Mouse (Mus musculus): ENCODE measurements at regions not wholly inside any gene's neighbourhood (a gene's known extent, or its start where the extent isn't known, plus 50 kb on each side); places are given as distances from the start of the nearest gene placed in this dataset.

GRCm38 (mm10) chr9:46645469-46645884 lies 325.7 kb upstream of the 4931429L15Rik start:
- H3K27me3 ChIP-seq (ENCODE audit: control insufficient read depth, insufficient read depth, low read length) = no peaks in the 10 kb centered on the region
- 52% methylated on average over 7 of the region's 7 CpGs for WGBS
- H3K27ac ChIP-seq (ENCODE audit: insufficient read depth, low read length) = no peak overlapping the region
- DNase-seq = no peak
- no peak for TF ChIP-seq CTCF (IDR thresholded peaks at IDR 0.05; ENCODE audit: borderline replicate concordance, insufficient read depth, low read depth, low read length)
- no peak for TF ChIP-seq POLR2A (IDR thresholded peaks at IDR 0.05; ENCODE audit: borderline replicate concordance, insufficient read depth, low read length)
- H3K4me3 ChIP-seq (replicated peaks; ENCODE audit: insufficient read depth, low read depth, low read length) = no peak overlapping the region
- no peaks in the 10 kb centered on the region; the same call in 1 of the 2 replicates for H3K4me1 ChIP-seq (ENCODE audit: control insufficient read depth, insufficient read depth, low read length)

GRCm38 (mm10) chr9:46643551-46643950 lies 323.8 kb upstream of the 4931429L15Rik start:
- 78% methylated on average over 3 of the region's 3 CpGs for WGBS
- Histone ChIP-seq H3K27ac (ENCODE audit: insufficient read depth, low read length) (no peak overlapping the region), H3K27me3 (ENCODE audit: control insufficient read depth, insufficient read depth, low read length) (no peaks in the 10 kb centered on the region), H3K4me3 (replicated peaks; ENCODE audit: insufficient read depth, low read depth, low read length) (no peak overlapping the region), H3K4me1 (ENCODE audit: control insufficient read depth, insufficient read depth, low read length) (no peaks in the 10 kb centered on the region; the same call in 1 of the 2 replicates)
- no peak for DNase-seq
- TF ChIP-seq CTCF (IDR thresholded peaks at IDR 0.05; ENCODE audit: borderline replicate concordance, insufficient read depth, low read depth, low read length) (no peak), POLR2A (IDR thresholded peaks at IDR 0.05; ENCODE audit: borderline replicate concordance, insufficient read depth, low read length) (no peak)

GRCm38 (mm10) chr9:46642696-46643095 lies 322.9 kb upstream of the 4931429L15Rik start:
- 58% methylated on average over 9 of the region's 9 CpGs for WGBS
- Histone ChIP-seq H3K4me3 (replicated peaks; ENCODE audit: insufficient read depth, low read depth, low read length) (no peak overlapping the region), H3K4me1 (ENCODE audit: control insufficient read depth, insufficient read depth, low read length) (no peaks in the 10 kb centered on the region; the same call in none of the 2 replicates), H3K27me3 (ENCODE audit: control insufficient read depth, insufficient read depth, low read length) (no peaks in the 10 kb centered on the region), H3K27ac (ENCODE audit: insufficient read depth, low read length) (no peak overlapping the region)
- no peak for TF ChIP-seq POLR2A (IDR thresholded peaks at IDR 0.05; ENCODE audit: borderline replicate concordance, insufficient read depth, low read length)
- TF ChIP-seq CTCF (IDR thresholded peaks at IDR 0.05; ENCODE audit: borderline replicate concordance, insufficient read depth, low read depth, low read length) = no peak
- no peak for DNase-seq

GRCm38 (mm10) chr9:46636261-46637010 lies 316.6 kb upstream of the 4931429L15Rik start:
- Histone ChIP-seq H3K27me3 (ENCODE audit: control insufficient read depth, insufficient read depth, low read length) (no peaks in the 10 kb centered on the region), H3K27ac (ENCODE audit: insufficient read depth, low read length) (peak overlapping the region; percentile 23), H3K4me3 (replicated peaks; ENCODE audit: insufficient read depth, low read depth, low read length) (no peak overlapping the region), H3K4me1 (ENCODE audit: control insufficient read depth, insufficient read depth, low read length) (peaks cover 24% of the 10 kb centered on the region)
- DNase-seq = peak; percentile 79 to 85
- TF ChIP-seq CTCF (IDR thresholded peaks at IDR 0.05; ENCODE audit: borderline replicate concordance, insufficient read depth, low read depth, low read length) (no peak), POLR2A (IDR thresholded peaks at IDR 0.05; ENCODE audit: borderline replicate concordance, insufficient read depth, low read length) (no peak)
- WGBS = 19% methylated on average over 8 of the region's 8 CpGs

- 98% methylated on average over 4 of the region's 4 CpGs for WGBS
- Histone ChIP-seq H3K4me3 (replicated peaks; ENCODE audit: insufficient read depth, low read depth, low read length) (no peak overlapping the region), H3K27me3 (ENCODE audit: control insufficient read depth, insufficient read depth, low read length) (no peaks in the 10 kb centered on the region), H3K27ac (ENCODE audit: insufficient read depth, low read length) (no peak overlapping the region), H3K4me1 (ENCODE audit: control insufficient read depth, insufficient read depth, low read length) (peaks cover 24% of the 10 kb centered on the region)
- DNase-seq = no peak
- no peak for TF ChIP-seq POLR2A (IDR thresholded peaks at IDR 0.05; ENCODE audit: borderline replicate concordance, insufficient read depth, low read length)
- TF ChIP-seq CTCF (IDR thresholded peaks at IDR 0.05; ENCODE audit: borderline replicate concordance, insufficient read depth, low read depth, low read length) = peak; percentile 44; the same call in 1 of the 2 replicates
Observed at GRCm38 (mm10) chr9:46633952-46634351, 314.2 kb upstream of the 4931429L15Rik start.

GRCm38 (mm10) chr9:46632576-46632975 lies 312.8 kb upstream of the 4931429L15Rik start:
- WGBS = 9% methylated on average over 10 of the region's 10 CpGs
- Histone ChIP-seq H3K27me3 (ENCODE audit: control insufficient read depth, insufficient read depth, low read length) (no peaks in the 10 kb centered on the region), H3K27ac (ENCODE audit: insufficient read depth, low read length) (no peak overlapping the region), H3K4me1 (ENCODE audit: control insufficient read depth, insufficient read depth, low read length) (peaks cover 24% of the 10 kb centered on the region), H3K4me3 (replicated peaks; ENCODE audit: insufficient read depth, low read depth, low read length) (no peak overlapping the region)
- TF ChIP-seq CTCF (IDR thresholded peaks at IDR 0.05; ENCODE audit: borderline replicate concordance, insufficient read depth, low read depth, low read length) = no peak
- no peak for TF ChIP-seq POLR2A (IDR thresholded peaks at IDR 0.05; ENCODE audit: borderline replicate concordance, insufficient read depth, low read length)
- peak; percentile 77 to 87 for DNase-seq

GRCm38 (mm10) chr9:46622255-46622654 lies 302.5 kb upstream of the 4931429L15Rik start:
- WGBS = 92% methylated on average over 2 of the region's 2 CpGs
- no peak for DNase-seq
- TF ChIP-seq POLR2A (IDR thresholded peaks at IDR 0.05; ENCODE audit: borderline replicate concordance, insufficient read depth, low read length) = no peak
- no peak for TF ChIP-seq CTCF (IDR thresholded peaks at IDR 0.05; ENCODE audit: borderline replicate concordance, insufficient read depth, low read depth, low read length)

GRCm38 (mm10) chr9:46621851-46622250 lies 302.1 kb upstream of the 4931429L15Rik start:
- Histone ChIP-seq H3K4me3 (replicated peaks; ENCODE audit: insufficient read depth, low read depth, low read length) (no peak overlapping the region), H3K27ac (ENCODE audit: insufficient read depth, low read length) (no peak overlapping the region), H3K27me3 (ENCODE audit: control insufficient read depth, insufficient read depth, low read length) (no peaks in the 10 kb centered on the region), H3K4me1 (ENCODE audit: control insufficient read depth, insufficient read depth, low read length) (no peaks in the 10 kb centered on the region)
- TF ChIP-seq POLR2A (IDR thresholded peaks at IDR 0.05; ENCODE audit: borderline replicate concordance, insufficient read depth, low read length) (no peak), CTCF (IDR thresholded peaks at IDR 0.05; ENCODE audit: borderline replicate concordance, insufficient read depth, low read depth, low read length) (no peak)
- DNase-seq = no peak
- WGBS = 95% methylated on average over 6 of the region's 6 CpGs

More at GRCm38 (mm10) chr9:46622255-46622654, 302.5 kb upstream of the 4931429L15Rik start:
- H3K4me1 ChIP-seq (ENCODE audit: control insufficient read depth, insufficient read depth, low read length) = no peaks in the 10 kb centered on the region
- H3K4me3 ChIP-seq (replicated peaks; ENCODE audit: insufficient read depth, low read depth, low read length) = no peak overlapping the region
- no peak overlapping the region for H3K27ac ChIP-seq (ENCODE audit: insufficient read depth, low read length)
- H3K27me3 ChIP-seq (ENCODE audit: control insufficient read depth, insufficient read depth, low read length) = no peaks in the 10 kb centered on the region

Data from cerebellum, adult 2 months (tissue).